Mouse (Mus musculus) regulatory T cell (primary cell): ENCODE data around the gene Pi4k2b.
"Not testable (repeated sequence)": the region's sequence is repeated elsewhere in the genome, so short reads cannot be mapped to it uniquely, and the experiment has no call there.

ENCODE experiments used
- in situ Hi-C: fragments of 300-600 bp; cut with MboI, MseI; formaldehyde crosslinking; loops from one replicate; pipeline ENCODE4 v1.15.1; 2025; ENCODE audit warnings: high pct_unique_total_duplicates

The Pi4k2b gene

GRCm38 (mm10) chr5:52776466-52777354, 35.3 kb downstream of the Pi4k2b start:
- in situ Hi-C loops, result not testable (repeated sequence)

GRCm38 (mm10) chr5:52782523-52783250, 41.3 kb downstream of the Pi4k2b start:
- in situ Hi-C loops, result loop anchor here (10.0 kb wide), 1 partner anchor 622 kb away; no protein-coding TSS in a partner anchor

GRCm38 (mm10) chr5:52783251-52783620, 41.9 kb downstream of the Pi4k2b start:
- in situ Hi-C loops, result loop anchor here (10.0 kb wide), 1 partner anchor 622 kb away; no protein-coding TSS in a partner anchor

DNA sequence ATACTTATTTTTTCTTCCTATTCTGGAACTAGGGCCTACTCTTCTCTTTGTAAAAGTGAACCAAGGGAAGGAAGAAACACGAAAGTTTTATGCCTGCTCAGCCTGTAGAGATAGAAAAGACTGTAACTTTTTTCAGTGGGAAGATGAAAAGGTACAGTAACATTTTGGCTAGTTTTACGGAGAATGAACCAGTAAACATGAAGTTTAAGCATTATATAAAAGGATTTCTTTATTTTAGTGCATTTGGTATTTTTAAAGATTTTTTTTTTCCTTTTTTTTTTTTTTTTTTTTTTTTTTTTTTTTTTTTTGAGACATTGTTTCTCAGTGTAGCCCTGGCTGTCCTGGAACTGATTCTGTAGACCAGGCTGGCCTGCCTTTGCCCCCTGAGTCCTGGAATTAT, 42.6 kb downstream of the Pi4k2b start:
- in situ Hi-C loops, result loop anchor here (10.0 kb wide), 1 partner anchor 621 kb away; no protein-coding TSS in a partner anchor

- in situ Hi-C loops, result loop anchor here (5.0 to 10.0 kb wide), 2 partner anchors 41 to 618 kb away; no protein-coding TSS in a partner anchor
Observed at GRCm38 (mm10) chr5:52786556-52787322, 45.4 kb downstream of the Pi4k2b start.

DNA sequence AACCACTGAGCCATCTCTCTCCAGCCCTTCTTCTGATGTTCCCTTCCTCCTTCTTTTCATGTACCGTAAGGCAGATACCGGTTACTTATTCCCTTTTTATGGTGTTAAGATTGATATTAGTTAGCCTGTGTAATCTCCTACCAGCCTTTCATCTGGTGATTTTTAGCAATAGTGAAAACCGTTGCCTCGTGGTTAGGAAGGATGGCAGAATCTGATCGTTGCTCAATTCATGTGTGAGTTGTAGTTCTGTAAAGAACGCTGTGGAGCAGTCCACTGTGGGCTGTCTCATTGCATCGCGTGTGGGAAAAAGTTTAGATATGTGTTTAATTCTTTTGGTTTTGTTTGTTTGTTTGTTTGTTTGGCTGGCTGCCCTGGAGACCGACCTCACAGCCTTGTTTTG, 51.9 kb downstream of the Pi4k2b start:
- in situ Hi-C loops, result no loop called here

- in situ Hi-C loops, result no loop called here
Observed at GRCm38 (mm10) chr5:52794109-52794508, 52.7 kb downstream of the Pi4k2b start.

DNA sequence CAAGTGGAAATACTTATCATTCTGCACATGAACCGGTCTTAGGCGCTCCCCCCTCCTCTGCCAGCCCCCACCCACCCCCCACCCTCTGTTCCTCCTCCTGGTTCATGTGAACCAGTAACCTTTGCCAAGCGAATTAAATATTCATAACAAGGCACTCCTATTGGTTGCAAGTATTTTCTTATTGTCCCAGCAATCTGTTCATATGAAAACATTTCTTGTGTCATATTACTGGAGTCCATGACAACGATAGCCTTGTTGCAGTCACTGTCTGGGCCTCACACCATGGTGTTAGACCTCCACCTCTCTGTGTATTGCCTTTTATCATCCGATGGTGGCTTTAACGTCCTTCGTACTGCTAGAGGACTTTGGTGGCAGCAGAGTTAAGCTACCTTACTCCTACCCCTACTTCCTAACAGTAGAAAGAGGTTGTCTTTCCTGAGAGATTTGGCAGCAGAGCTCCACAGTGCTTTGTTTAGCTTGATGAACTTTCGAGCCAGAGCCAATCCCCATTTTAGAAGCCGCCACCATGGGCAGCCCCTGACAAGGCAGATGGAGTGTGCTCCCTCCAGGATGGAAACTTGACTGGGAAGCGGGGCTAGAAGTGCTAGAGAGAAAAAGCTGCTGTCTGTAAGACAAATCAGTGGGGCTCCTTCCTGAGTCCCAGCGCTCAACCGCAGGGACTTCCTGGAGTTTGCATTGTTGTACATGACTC, 58.1 kb downstream of the Pi4k2b start:
- in situ Hi-C loops, result no loop called here

DNA sequence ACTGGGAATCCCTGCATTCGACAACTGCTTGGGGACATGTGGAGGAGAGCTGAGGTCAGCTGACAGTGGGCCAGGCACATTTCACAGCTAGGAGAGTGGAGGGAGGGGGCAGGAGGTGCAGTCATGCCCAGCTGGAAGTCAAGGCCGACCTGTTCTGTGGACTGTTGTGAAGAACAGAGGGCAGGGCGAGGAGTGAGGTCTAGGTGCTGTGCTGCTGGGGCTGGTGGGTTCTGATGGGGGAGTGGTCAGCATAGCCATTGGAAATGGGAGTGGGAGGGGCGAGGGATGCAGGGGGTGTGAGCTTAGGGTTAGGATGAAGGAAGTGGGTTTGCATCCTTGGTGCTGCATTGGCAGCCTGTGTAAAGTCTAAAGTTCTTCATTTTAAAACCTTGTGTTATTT, 64.4 kb downstream of the Pi4k2b start:
- in situ Hi-C loops, result no loop called here

DNA sequence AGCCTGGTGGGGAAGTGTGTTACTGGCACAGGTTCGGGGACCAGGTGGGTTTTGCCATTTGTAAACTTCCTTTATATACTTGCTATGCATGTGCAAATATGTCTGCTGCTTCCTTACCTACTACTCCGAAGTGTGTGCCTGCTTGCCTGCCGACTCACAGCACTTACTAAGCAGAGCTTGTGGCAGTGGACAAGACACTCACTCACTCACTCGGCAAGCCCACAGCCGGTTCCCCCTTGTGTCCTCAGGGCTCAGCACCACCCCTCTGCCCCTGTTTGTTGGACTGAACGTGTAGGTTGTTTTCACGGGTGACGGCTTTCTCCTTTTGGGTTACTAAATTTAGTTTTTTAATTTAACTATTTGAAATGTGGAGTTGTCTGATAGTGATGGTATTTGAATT, 65.0 kb downstream of the Pi4k2b start:
- in situ Hi-C loops, result no loop called here

DNA sequence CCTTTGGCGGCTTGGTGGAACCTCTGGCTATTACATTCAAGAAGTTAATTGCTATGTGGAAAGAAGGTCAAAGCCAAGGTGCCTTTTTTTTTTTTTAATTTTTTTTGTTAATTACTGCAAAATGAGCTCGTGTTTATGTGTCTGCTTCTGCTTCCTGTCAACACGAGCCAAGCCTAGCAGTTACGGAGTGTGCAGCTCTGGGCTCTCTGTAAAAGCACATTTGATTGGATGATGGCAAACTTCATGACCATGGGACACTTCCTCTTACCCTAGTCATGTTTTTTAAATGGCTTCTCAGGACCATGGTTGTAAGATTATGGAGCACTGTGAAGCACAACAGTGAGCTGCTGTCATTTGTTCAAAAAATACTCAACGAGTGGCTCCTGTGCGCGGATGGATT, 65.7 kb downstream of the Pi4k2b start:
- in situ Hi-C loops, result no loop called here

- in situ Hi-C loops, result loop anchor here (10.0 kb wide), 1 partner anchor 296 kb away; no protein-coding TSS in a partner anchor
Observed at GRCm38 (mm10) chr5:52810446-52810845, 69.1 kb downstream of the Pi4k2b start.

GRCm38 (mm10) chr5:52811056-52811455, 69.7 kb downstream of the Pi4k2b start:
- in situ Hi-C loops, result loop anchor here (10.0 kb wide), 1 partner anchor 296 kb away; no protein-coding TSS in a partner anchor

GRCm38 (mm10) chr5:52812456-52812855, 71.1 kb downstream of the Pi4k2b start:
- in situ Hi-C loops, result loop anchor here (10.0 kb wide), 1 partner anchor 298 kb away; no protein-coding TSS in a partner anchor

DNA sequence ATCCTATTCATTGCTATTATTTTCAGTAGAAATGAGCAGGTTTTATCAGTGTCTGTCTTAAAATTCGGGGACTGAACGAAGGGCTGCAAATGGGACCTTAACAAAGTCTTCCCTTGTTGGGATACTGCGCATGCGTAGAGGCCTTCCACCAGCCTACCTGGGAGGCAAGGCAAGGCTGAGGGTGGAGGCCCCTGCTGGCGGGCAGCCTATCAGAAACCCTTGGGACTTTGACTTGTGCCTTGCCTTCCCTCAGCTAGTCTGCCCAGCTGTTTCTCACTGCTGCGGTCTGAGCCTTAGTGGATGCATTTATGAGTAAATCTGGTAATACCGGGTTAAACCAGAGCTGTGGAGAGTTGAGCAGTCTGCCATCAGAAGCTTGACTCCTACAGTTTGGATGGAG, 71.9 kb downstream of the Pi4k2b start:
- in situ Hi-C loops, result loop anchor here (10.0 kb wide), 1 partner anchor 299 kb away; no protein-coding TSS in a partner anchor

DNA sequence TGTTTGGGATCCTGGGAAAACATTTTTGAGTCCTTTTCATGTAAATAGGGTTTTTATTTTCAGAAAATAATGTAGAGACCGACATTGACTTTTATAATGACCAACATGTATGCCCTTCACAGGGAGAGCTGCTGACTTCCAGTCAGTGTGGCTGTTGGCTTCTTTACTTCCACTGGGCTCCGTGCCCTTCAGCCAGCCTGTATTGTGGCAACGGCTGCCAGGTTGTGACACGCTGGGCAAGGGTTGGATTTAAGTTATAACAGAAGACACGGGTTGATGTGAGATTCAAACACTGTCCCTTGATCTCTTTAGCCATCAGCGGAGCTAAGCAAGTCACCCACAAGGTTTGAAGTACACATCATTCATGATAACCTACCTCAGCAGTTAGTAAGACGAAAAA, 77.3 kb downstream of the Pi4k2b start:
- in situ Hi-C loops, result loop anchor here (10.0 kb wide), 1 partner anchor 304 kb away; no protein-coding TSS in a partner anchor
